Mouse (Mus musculus): ENCODE data around the gene Gm11985. TPM values are rescaled to one million over a fixed set of nuclear protein-coding genes. Genes with fewer than 3 reads are reported as not detected.
"Not testable (repeated sequence)": the region's sequence is repeated elsewhere in the genome, so short reads cannot be mapped to it uniquely, and the experiment has no call there.

Gm11985 gene
- total and polyA plus RNA-seq, 3 experiments: not detected

GRCm38 (mm10) chr11:7231958-7232357, 43.6 kb upstream of the Gm11985 start:
- no peak overlapping the region for H3K27ac ChIP-seq
- intact Hi-C loops (cut with DNase I): no loop called here
- WGBS: 81% methylated on average over 4 of the region's 4 CpGs
- TF ChIP-seq POLR2A (IDR thresholded peaks at IDR 0.05; ENCODE audit: insufficient read depth, low read depth, low read length) (no peak), EP300 (IDR thresholded peaks at IDR 0.05; ENCODE audit: insufficient read depth, low read depth, low read length) (no peak), CTCF (IDR thresholded peaks at IDR 0.05) (no peak)
- DNase-seq: no peak
- no peak overlapping the region for H3K4me3 ChIP-seq
- no peaks in the 10 kb centered on the region for H3K79me2 ChIP-seq (replicated peaks; ENCODE audit: control insufficient read depth, insufficient read depth, low read length)
- no peak overlapping the region for H3K9ac ChIP-seq (ENCODE audit: low read depth, low read length)
- H3K27me3 ChIP-seq (ENCODE audit: control insufficient read depth, insufficient read depth, low read length): no peaks in the 10 kb centered on the region
- no peaks in the 10 kb centered on the region for H3K36me3 ChIP-seq (ENCODE audit: control insufficient read depth, insufficient read depth, low read length)
- 0 out of 2 replicates have a peak, but pooled peaks cover 3% of the 10 kb centered on the region for H3K4me1 ChIP-seq (ENCODE audit: control insufficient read depth, insufficient read depth, low read length)

- no peak for DNase-seq
- WGBS: 62% methylated on average over 4 of the region's 4 CpGs
- Histone ChIP-seq H3K27ac (no peak overlapping the region), H3K4me1 (ENCODE audit: control insufficient read depth, insufficient read depth, low read length) (0 out of 2 replicates have a peak, but pooled peaks cover 1% of the 10 kb centered on the region), H3K4me3 (no peak overlapping the region), H3K9ac (ENCODE audit: low read depth, low read length) (no peak overlapping the region), H3K36me3 (ENCODE audit: control insufficient read depth, insufficient read depth, low read length) (no peaks in the 10 kb centered on the region), H3K79me2 (replicated peaks; ENCODE audit: control insufficient read depth, insufficient read depth, low read length) (no peaks in the 10 kb centered on the region), H3K27me3 (ENCODE audit: control insufficient read depth, insufficient read depth, low read length) (no peaks in the 10 kb centered on the region)
- intact Hi-C loops (cut with DNase I): no loop called here
- TF ChIP-seq EP300 (IDR thresholded peaks at IDR 0.05; ENCODE audit: insufficient read depth, low read depth, low read length) (no peak), CTCF (IDR thresholded peaks at IDR 0.05) (no peak)
These were observed 41.6 kb upstream of the Gm11985 start for GRCm38 (mm10) chr11:7230000-7230399.

DNA sequence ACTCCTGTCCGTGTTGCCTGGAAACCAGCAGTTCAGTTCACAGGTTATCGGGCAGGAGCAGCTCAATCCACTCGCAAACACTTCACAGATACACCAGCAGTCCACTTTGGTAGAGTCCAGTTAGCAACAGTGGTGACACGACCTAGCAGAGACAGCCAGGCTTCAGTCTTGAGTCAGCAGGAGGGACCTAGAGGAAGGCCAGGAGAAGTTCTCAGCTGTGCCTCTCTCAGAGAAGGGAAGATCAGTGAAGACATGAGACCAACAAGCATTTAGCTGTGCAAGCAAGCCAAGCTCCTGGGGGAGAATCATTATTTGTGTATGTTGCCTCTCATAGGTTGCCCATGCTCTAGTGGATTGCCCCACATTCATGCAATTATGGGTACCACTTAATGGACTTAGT, 39.7 kb upstream of the Gm11985 start:
- H3K4me1 ChIP-seq (ENCODE audit: control insufficient read depth, insufficient read depth, low read length): no peaks in the 10 kb centered on the region
- TF ChIP-seq EP300 (IDR thresholded peaks at IDR 0.05; ENCODE audit: insufficient read depth, low read depth, low read length): no peak
- no peak for TF ChIP-seq CTCF (IDR thresholded peaks at IDR 0.05)
- no peak for TF ChIP-seq POLR2A (IDR thresholded peaks at IDR 0.05; ENCODE audit: insufficient read depth, low read depth, low read length)
- 88% methylated on average over 4 of the region's 4 CpGs for WGBS
- no peaks in the 10 kb centered on the region for H3K27me3 ChIP-seq (ENCODE audit: control insufficient read depth, insufficient read depth, low read length)
- no peak overlapping the region for H3K9ac ChIP-seq (ENCODE audit: low read depth, low read length)
- no peaks in the 10 kb centered on the region for H3K36me3 ChIP-seq (ENCODE audit: control insufficient read depth, insufficient read depth, low read length)
- intact Hi-C loops (cut with DNase I): no loop called here
- H3K27ac ChIP-seq: no peak overlapping the region
- no peak for DNase-seq
- no peak overlapping the region for H3K4me3 ChIP-seq
- no peaks in the 10 kb centered on the region for H3K79me2 ChIP-seq (replicated peaks; ENCODE audit: control insufficient read depth, insufficient read depth, low read length)

DNA sequence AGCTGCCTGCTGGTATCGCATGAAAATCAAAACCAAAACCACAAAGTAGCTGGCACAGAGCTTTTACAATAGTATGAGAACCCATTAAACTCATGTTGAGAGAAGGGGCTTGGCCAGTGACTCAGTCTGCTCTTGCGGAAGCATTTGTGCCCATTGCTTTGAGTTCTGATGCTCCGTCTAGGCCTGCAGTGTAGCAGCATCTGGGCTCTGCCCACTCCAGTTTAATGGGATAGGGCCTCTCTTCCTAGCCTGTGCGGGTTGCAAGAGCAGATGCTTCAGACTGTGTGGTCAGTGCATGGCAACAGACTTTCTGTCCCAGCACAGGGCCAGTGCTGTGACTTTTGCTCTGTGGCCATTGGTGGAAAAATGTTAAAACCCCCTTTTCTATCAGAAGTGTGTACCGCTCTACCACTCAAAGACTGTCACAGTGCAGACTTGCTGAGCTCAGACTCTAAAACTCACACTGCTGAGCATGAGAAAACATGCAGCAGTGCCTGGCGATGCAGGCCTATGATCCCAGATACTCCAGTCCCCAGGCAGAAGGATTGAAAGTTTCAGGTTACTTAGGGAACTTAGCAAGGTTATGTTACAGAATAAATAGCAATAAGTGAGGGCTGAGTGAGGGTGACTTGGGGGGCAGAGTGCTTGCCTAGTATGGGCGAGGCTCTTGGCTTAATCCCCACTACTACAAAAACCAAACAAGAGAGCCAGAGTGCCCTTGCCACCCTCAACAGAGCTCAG, 38.6 kb upstream of the Gm11985 start:
- Histone ChIP-seq H3K9ac (ENCODE audit: low read depth, low read length) (no peak overlapping the region), H3K36me3 (ENCODE audit: control insufficient read depth, insufficient read depth, low read length) (no peaks in the 10 kb centered on the region), H3K4me3 (no peak overlapping the region), H3K4me1 (ENCODE audit: control insufficient read depth, insufficient read depth, low read length) (no peaks in the 10 kb centered on the region), H3K27me3 (ENCODE audit: control insufficient read depth, insufficient read depth, low read length) (no peaks in the 10 kb centered on the region), H3K27ac (no peak overlapping the region), H3K79me2 (replicated peaks; ENCODE audit: control insufficient read depth, insufficient read depth, low read length) (no peaks in the 10 kb centered on the region)
- intact Hi-C loops (cut with DNase I): no loop called here
- no peak for DNase-seq
- 93% methylated on average over 7 of the region's 7 CpGs for WGBS
- TF ChIP-seq CTCF (IDR thresholded peaks at IDR 0.05) (no peak), EP300 (IDR thresholded peaks at IDR 0.05; ENCODE audit: insufficient read depth, low read depth, low read length) (no peak), POLR2A (IDR thresholded peaks at IDR 0.05; ENCODE audit: insufficient read depth, low read depth, low read length) (no peak)

DNA sequence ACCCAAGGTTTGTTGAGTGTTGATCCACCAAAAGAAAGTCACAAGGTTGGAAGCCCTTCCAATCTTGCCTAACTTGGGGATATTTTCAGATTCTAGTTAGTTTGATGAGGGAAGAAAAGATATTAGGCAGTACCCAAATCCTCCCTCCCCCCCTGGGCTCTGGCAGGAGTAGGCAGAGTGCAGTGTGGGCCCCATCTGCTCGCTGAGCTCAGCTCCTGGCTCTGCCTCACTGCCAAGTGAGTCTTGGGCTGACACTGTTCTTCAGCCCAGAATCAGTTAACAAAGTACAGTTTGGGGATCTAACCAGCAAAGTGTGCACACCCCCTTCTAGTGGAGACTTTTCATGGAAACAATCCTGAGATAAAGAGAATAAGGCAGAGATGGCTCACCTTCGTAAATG, 37.8 kb upstream of the Gm11985 start:
- 69% methylated on average over 2 of the region's 2 CpGs for WGBS
- TF ChIP-seq EP300 (IDR thresholded peaks at IDR 0.05; ENCODE audit: insufficient read depth, low read depth, low read length): no peak
- no peak for TF ChIP-seq CTCF (IDR thresholded peaks at IDR 0.05)
- no peak for TF ChIP-seq POLR2A (IDR thresholded peaks at IDR 0.05; ENCODE audit: insufficient read depth, low read depth, low read length)

GRCm38 (mm10) chr11:7221826-7222225, 33.5 kb upstream of the Gm11985 start:
- DNase-seq; H3K27ac ChIP-seq; H3K79me2 ChIP-seq (replicated peaks; ENCODE audit: control insufficient read depth, insufficient read depth, low read length); H3K4me3 ChIP-seq; H3K4me1 ChIP-seq (ENCODE audit: control insufficient read depth, insufficient read depth, low read length); H3K27me3 ChIP-seq (ENCODE audit: control insufficient read depth, insufficient read depth, low read length); H3K9ac ChIP-seq (ENCODE audit: low read depth, low read length); H3K36me3 ChIP-seq (ENCODE audit: control insufficient read depth, insufficient read depth, low read length); intact Hi-C loops (cut with DNase I): not testable (repeated sequence)
- WGBS: 80% methylated on average over 8 of the region's 8 CpGs
- TF ChIP-seq CTCF (IDR thresholded peaks at IDR 0.05): peak; percentile 40

More for the DNA sequence above, 37.8 kb upstream of the Gm11985 start:
- DNase-seq: no peak
- Histone ChIP-seq H3K9ac (ENCODE audit: low read depth, low read length) (no peak overlapping the region), H3K27me3 (ENCODE audit: control insufficient read depth, insufficient read depth, low read length) (no peaks in the 10 kb centered on the region), H3K27ac (no peak overlapping the region), H3K36me3 (ENCODE audit: control insufficient read depth, insufficient read depth, low read length) (no peaks in the 10 kb centered on the region), H3K4me3 (no peak overlapping the region), H3K4me1 (ENCODE audit: control insufficient read depth, insufficient read depth, low read length) (no peaks in the 10 kb centered on the region), H3K79me2 (replicated peaks; ENCODE audit: control insufficient read depth, insufficient read depth, low read length) (no peaks in the 10 kb centered on the region)
- intact Hi-C loops (cut with DNase I): no loop called here
